Mouse (Mus musculus): ENCODE results near the gene Kdelc1.

- no peak for TF ChIP-seq CTCF (IDR thresholded peaks at IDR 0.05; ENCODE audit: insufficient read depth, low read length)
- TF ChIP-seq POLR2A (IDR thresholded peaks at IDR 0.05; ENCODE audit: borderline replicate concordance, extremely low read depth, low read depth, low read length): peak; percentile 64; the same call in 1 of the 2 replicates
Observed at GRCm38 (mm10) chr1:44118239-44119054, at the start of gene Kdelc1, which contains the start of gene Bivm.

Data from lung, adult 2 months (tissue).